Mouse (Mus musculus) stomach, postnatal 0 days (tissue): ENCODE data around the gene Negr1. TPM values are rescaled to one million over a fixed set of nuclear protein-coding genes. Genes with fewer than 3 reads are reported as not detected.

ENCODE experiments used
- ATAC-seq: fragments of 200-750 bp; cut with Nextera tagmentation; 2 replicates; pipeline ENCODE4 v1.8.0; 2017; ENCODE audit not compliant: low FRiP score, low TSS enrichment
- DNase-seq: peaks from one replicate; pipeline ENCODE4 v3.0.0-alpha.2; 2016; ENCODE audit warnings: low spot score
- H3K27ac ChIP-seq: fragments of 300-500 bp; sonication (generic); replicated peaks from 2 replicates; pipeline ENCODE4 v1.5.1; 2014; ENCODE audit warnings: mild to moderate bottlenecking, control low read depth
- H3K27me3 ChIP-seq: fragments of 300-500 bp; sonication (generic); 2 replicates; pipeline ENCODE4 v1.6.1; 2014; ENCODE audit warnings: low read length; ENCODE audit not compliant: control insufficient read depth, insufficient read depth
- H3K36me3 ChIP-seq: fragments of 300-500 bp; sonication (generic); 2 replicates; pipeline ENCODE4 v1.6.1; 2014; ENCODE audit warnings: low read length, mixed read lengths; ENCODE audit not compliant: control insufficient read depth, insufficient read depth
- H3K4me1 ChIP-seq: fragments of 300-500 bp; sonication (generic); replicated peaks from 2 replicates; pipeline ENCODE4 v1.6.1; 2014; ENCODE audit warnings: antibody characterized with exemption; ENCODE audit not compliant: control insufficient read depth, insufficient read depth
- H3K4me2 ChIP-seq: fragments of 300-500 bp; sonication (generic); replicated peaks from 2 replicates; pipeline ENCODE4 v1.6.1; 2014; ENCODE audit warnings: low read depth, mild to moderate bottlenecking, control low read depth, moderate library complexity
- H3K4me3 ChIP-seq: fragments of 300-500 bp; sonication (generic); 2 replicates; pipeline ENCODE4 v1.5.1; 2014; ENCODE audit warnings: low read depth, low read length, control low read depth
- H3K9ac ChIP-seq: fragments of 300-500 bp; sonication (generic); 2 replicates; pipeline ENCODE4 v1.6.1; 2014; ENCODE audit warnings: mild to moderate bottlenecking, low read length, control low read depth, mixed read lengths
- H3K9me3 ChIP-seq: fragments of 300-500 bp; sonication (generic); 2 replicates; pipeline ENCODE4 v1.6.1; 2016; ENCODE audit warnings: low read length; ENCODE audit not compliant: control insufficient read depth
- CTCF ChIP-seq: IDR thresholded peaks from 2 replicates; pipeline ENCODE4 v1.5.1; 2016; ENCODE audit warnings: antibody characterized with exemption, low read depth, mild to moderate bottlenecking, moderate library complexity
- EP300 ChIP-seq: optimal IDR thresholded peaks from 2 replicates; pipeline ENCODE3; 2016; ENCODE audit warnings: antibody characterized with exemption
- WGBS: fragments of 180-500 bp; shearing (Covaris S2); extraction: QIAGEN DNeasy Blood & Tissue Kit; methylation state at CpG from one replicate; pipeline ENCODE4 v1.1.7; 2014; 5-methylcytosine and 5-hydroxymethylcytosine counted together
- polyA plus RNA-seq: library from polyadenylated mRNA; unstranded; fragments of >200 nt; fragmentation: Nextera tagmentation; extraction: Ambion mirVana; gene quantifications from 2 replicates; pipeline ENCODE4 v1.2.1, GENCODE M21; 2015

The Negr1 gene
- polyA plus RNA-seq, 1 experiment from 2014 or later = 1.5 TPM

DNA sequence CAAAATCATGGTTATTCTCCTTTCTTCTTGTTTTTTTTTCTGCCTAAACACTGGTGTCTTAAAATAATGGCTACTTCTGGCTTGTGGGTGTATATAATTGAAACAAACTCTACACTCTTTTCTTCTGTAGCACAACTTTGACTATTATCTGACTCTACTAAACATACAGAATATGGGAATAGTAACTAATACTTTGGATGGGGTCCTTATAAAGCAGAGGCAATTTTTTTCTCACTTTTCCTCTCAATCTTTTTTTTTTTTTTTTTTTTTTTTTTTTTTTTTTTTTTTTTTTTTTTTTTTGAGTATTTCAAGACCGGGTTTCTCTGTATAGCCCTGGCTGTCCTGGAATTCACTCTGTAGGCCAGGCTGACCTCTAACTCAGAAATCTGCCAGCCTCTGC, 772.6 kb downstream of the Negr1 start:
- H3K4me3 ChIP-seq = no peak overlapping the region
- ATAC-seq = no peak
- no peaks in the 10 kb centered on the region for H3K36me3 ChIP-seq
- no peak overlapping the region for H3K9ac ChIP-seq
- no peaks in the 10 kb centered on the region for H3K9me3 ChIP-seq
- DNase-seq = no peak
- no peak overlapping the region for H3K4me2 ChIP-seq
- H3K27me3 ChIP-seq = no peaks in the 10 kb centered on the region
- no peak for TF ChIP-seq CTCF
- no peak overlapping the region for H3K27ac ChIP-seq
- H3K4me1 ChIP-seq = no peaks in the 10 kb centered on the region
- WGBS = 81% methylated on average over 1 of the region's 1 CpGs

DNA sequence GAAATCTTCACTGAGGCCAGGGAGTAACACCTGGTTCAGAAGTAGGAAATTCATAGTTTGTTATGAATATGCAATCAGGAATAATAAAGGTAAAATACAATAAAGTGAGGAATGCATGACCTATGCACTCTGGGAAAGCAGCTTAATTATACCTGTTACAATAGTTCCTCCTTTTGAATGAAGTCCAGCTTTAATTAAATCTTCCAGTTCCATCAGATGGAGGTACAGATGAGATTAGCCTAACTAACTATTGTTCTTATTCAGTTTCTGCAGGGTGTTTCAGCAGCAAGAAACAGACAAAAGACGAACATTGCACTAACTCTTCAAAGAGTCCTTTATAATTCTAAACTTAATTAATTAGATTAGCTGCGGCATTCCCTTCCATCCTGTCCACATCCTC, 787.9 kb downstream of the Negr1 start:
- no peaks in the 10 kb centered on the region for H3K4me1 ChIP-seq
- 80% methylated on average over 2 of the region's 2 CpGs for WGBS

DNA sequence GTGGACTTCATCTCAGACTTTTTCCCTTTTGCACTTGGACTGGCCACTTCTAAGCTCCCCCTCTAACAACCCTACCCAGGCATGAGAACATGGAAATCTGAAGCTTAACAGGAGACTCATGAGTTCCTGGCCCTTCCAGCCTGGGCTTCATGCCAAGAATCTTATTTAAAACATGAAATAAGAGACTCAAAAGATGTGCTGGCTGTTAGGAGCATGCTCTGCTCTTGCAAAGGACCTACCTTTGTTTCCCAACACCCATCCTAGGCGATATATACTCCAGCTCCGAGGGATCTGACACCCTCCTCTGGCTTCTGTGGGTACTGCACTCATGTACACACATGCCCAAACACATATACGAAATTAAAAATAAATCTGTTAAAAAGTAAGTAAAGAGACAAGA, 797.3 kb downstream of the Negr1 start:
- ATAC-seq = no peak
- DNase-seq = peak; percentile 14

More for the DNA sequence above, 787.9 kb downstream of the Negr1 start:
- no peak for DNase-seq
- H3K4me3 ChIP-seq = no peak overlapping the region
- H3K27ac ChIP-seq = no peak overlapping the region
- no peak overlapping the region for H3K9ac ChIP-seq
- no peak for ATAC-seq
- H3K27me3 ChIP-seq = no peaks in the 10 kb centered on the region
- H3K36me3 ChIP-seq = no peaks in the 10 kb centered on the region
- TF ChIP-seq EP300 (no peak), CTCF (no peak)
- no peak overlapping the region for H3K4me2 ChIP-seq
- H3K9me3 ChIP-seq = no peaks in the 10 kb centered on the region

DNA sequence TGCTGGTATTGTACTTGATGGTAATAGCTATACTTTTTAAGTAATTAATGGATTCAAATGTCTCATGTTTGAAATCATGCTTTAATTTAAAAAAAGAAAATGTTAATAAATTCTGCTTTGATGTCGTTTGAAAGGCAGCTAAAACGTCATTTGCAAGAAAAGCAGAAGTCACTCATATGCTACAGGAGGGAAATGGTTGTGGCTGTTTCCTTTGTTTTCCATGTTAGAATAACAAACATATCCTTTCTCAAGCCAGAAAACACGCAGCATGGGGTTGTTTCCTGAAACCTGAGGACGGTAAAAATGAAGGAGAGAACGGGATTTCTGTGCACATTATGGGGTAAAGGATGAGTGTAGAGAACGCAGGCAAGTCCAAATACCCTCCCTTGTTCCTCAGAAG, 798.2 kb downstream of the Negr1 start:
- no peaks in the 10 kb centered on the region for H3K36me3 ChIP-seq
- H3K4me2 ChIP-seq = no peak overlapping the region
- no peak overlapping the region for H3K9ac ChIP-seq
- WGBS = 75% methylated on average over 6 of the region's 6 CpGs
- no peaks in the 10 kb centered on the region for H3K4me1 ChIP-seq
- H3K27me3 ChIP-seq = no peaks in the 10 kb centered on the region
- TF ChIP-seq EP300 = no peak
- TF ChIP-seq CTCF = no peak
- no peak for DNase-seq
- no peak overlapping the region for H3K4me3 ChIP-seq
- no peaks in the 10 kb centered on the region for H3K9me3 ChIP-seq
- no peak for ATAC-seq
- H3K27ac ChIP-seq = no peak overlapping the region

More for the DNA sequence above, 797.3 kb downstream of the Negr1 start:
- Histone ChIP-seq H3K4me1 (no peaks in the 10 kb centered on the region), H3K27ac (no peak overlapping the region), H3K36me3 (no peaks in the 10 kb centered on the region), H3K27me3 (no peaks in the 10 kb centered on the region), H3K9me3 (no peaks in the 10 kb centered on the region), H3K4me3 (no peak overlapping the region), H3K4me2 (no peak overlapping the region), H3K9ac (no peak overlapping the region)
- TF ChIP-seq CTCF (peak; percentile 64), EP300 (no peak)
- WGBS = 44% methylated on average over 3 of the region's 3 CpGs
